Mouse (Mus musculus) MEL (cell line): ENCODE results near the gene Prpsap1.

Experiments
- BHLHE40 ChIP-seq: IDR thresholded peaks from 2 replicates; pipeline ENCODE4 v1.6.1; 2012; ENCODE audit warnings: low read depth, mild to moderate bottlenecking, inconsistent platforms, low read length, improper control_type of control experiment, borderline replicate concordance
- CTCF ChIP-seq, 3 experiments: IDR thresholded peaks in 2 of 3; conservative IDR thresholded peaks in 1 of 3; 2 replicates each; pipeline ENCODE4 v1.5.1; 2011 to 2012; ENCODE audit warnings: low read length in 3 of 3, low read depth in 2 of 3, mild to moderate bottlenecking in 2 of 3, improper control_type of control experiment in 1 of 3, inconsistent platforms in 1 of 3, mixed read lengths in 1 of 3, moderate library complexity in 1 of 3; ENCODE audit not compliant: control insufficient read depth in 1 of 3, insufficient read depth in 1 of 3, poor library complexity in 1 of 3, severe bottlenecking in 1 of 3
- EP300 ChIP-seq, 2 experiments: IDR thresholded peaks; 2 replicates each; pipeline ENCODE4 v1.6.1; 2011; ENCODE audit warnings: improper control_type of control experiment in 2 of 2, low read length in 2 of 2, low read depth in 1 of 2, mild to moderate bottlenecking in 1 of 2
- JUND ChIP-seq: IDR thresholded peaks from 2 replicates; pipeline ENCODE4 v1.6.1; 2011; ENCODE audit warnings: low read depth, mild to moderate bottlenecking, improper control_type of control experiment, low read length
- KAT2A ChIP-seq: conservative IDR thresholded peaks from 2 replicates; pipeline ENCODE4 v1.6.1; 2012; ENCODE audit warnings: low read depth, low read length, improper control_type of control experiment, inconsistent platforms
- POLR2A ChIP-seq, 2 experiments: IDR thresholded peaks; 2 replicates each; pipeline ENCODE4 v1.6.1; 2011 to 2012; ENCODE audit warnings: low read length in 2 of 2, mild to moderate bottlenecking in 2 of 2, control low read depth in 1 of 2, improper control_type of control experiment in 1 of 2, low read depth in 1 of 2, moderate library complexity in 1 of 2; ENCODE audit not compliant: control insufficient read depth in 1 of 2, insufficient read depth in 1 of 2, poor library complexity in 1 of 2

GRCm38 (mm10) chr11:116528636-116529320 lies 34.8 kb upstream of the Prpsap1 start:
- no peak for TF ChIP-seq JUND
- no peak for TF ChIP-seq EP300 (IDR thresholded peaks at IDR 0.05; ENCODE audit: low read depth in 1 of 2, low read length in 2 of 2)
- TF ChIP-seq CTCF (IDR thresholded peaks at IDR 0.05 in 2 of 3, conservative IDR thresholded peaks at IDR 0.05 in 1 of 3; ENCODE audit: control insufficient read depth in 1 of 3, insufficient read depth in 1 of 3, low read depth in 2 of 3, low read length in 3 of 3, poor library complexity in 1 of 3, severe bottlenecking in 1 of 3), result no peak
- no peak for TF ChIP-seq POLR2A (IDR thresholded peaks at IDR 0.05; ENCODE audit: control insufficient read depth in 1 of 2, insufficient read depth in 1 of 2, low read depth in 1 of 2, low read length in 2 of 2, poor library complexity in 1 of 2)
- TF ChIP-seq BHLHE40, result no peak
- TF ChIP-seq KAT2A, result no peak
